Mouse (Mus musculus): Measurements from ENCODE around the gene Tmem213.

- TF ChIP-seq CTCF (IDR thresholded peaks at IDR 0.05; ENCODE audit: low read depth) = no peak
- TF ChIP-seq EP300 (IDR thresholded peaks at IDR 0.05; ENCODE audit: low read depth) = no peak
Measured at GRCm38 (mm10) chr6:38164705-38165104, 55.6 kb downstream of the Tmem213 start.
